Mouse (Mus musculus) heart, adult 18-20 months (tissue): ENCODE data around the gene Gins2. TPM values are rescaled to one million over a fixed set of nuclear protein-coding genes. Genes with fewer than 3 reads are reported as not detected.

Experiments used
- DNase-seq, 2 experiments: peaks; one replicate each; pipeline ENCODE4 v3.0.0; 2021 to 2022; ENCODE audit warnings: mixed read lengths in 1 of 2
- total RNA-seq, 2 experiments: library from RNA; stranded (reverse); gene quantifications; 2 replicates each; pipeline ENCODE4 v1.2.3; 2021

Gins2 gene
- total RNA-seq, 2 experiments from 2014 or later: 0.98 to 1.8 TPM

GRCm38 (mm10) chr8:120547562-120547961 is 41.5 kb downstream of the Gins2 start:
- no peak for DNase-seq

- no peak for DNase-seq
These were observed 44.9 kb downstream of the Gins2 start for GRCm38 (mm10) chr8:120544155-120544554.

GRCm38 (mm10) chr8:120543416-120544055 is 45.6 kb downstream of the Gins2 start:
- DNase-seq: peak; percentile 72 to 75

- no peak for DNase-seq
These were observed 46.1 kb downstream of the Gins2 start for GRCm38 (mm10) chr8:120542995-120543394.

GRCm38 (mm10) chr8:120539775-120540625 is 49.1 kb downstream of the Gins2 start:
- DNase-seq: no peak

- peak in 1 of 2 experiments; percentile 66 for DNase-seq
These were observed 49.7 kb downstream of the Gins2 start for GRCm38 (mm10) chr8:120539381-120539774.

GRCm38 (mm10) chr8:120538397-120539240 is 50.5 kb downstream of the Gins2 start:
- peak; percentile 74 to 82 for DNase-seq

GRCm38 (mm10) chr8:120537818-120538396 is 51.2 kb downstream of the Gins2 start:
- DNase-seq: peak; percentile 64 to 74

GRCm38 (mm10) chr8:120537207-120537817 is 51.8 kb downstream of the Gins2 start:
- peak; percentile 83 to 91 for DNase-seq

- DNase-seq: peak in 1 of 2 experiments; percentile 52
These were observed 52.5 kb downstream of the Gins2 start for GRCm38 (mm10) chr8:120536306-120537206.

- DNase-seq: peak; percentile 61 to 64
These were observed 53.4 kb downstream of the Gins2 start for GRCm38 (mm10) chr8:120535452-120536305.

- peak; percentile 89 for DNase-seq
These were observed 54.4 kb downstream of the Gins2 start for GRCm38 (mm10) chr8:120534504-120535368.

GRCm38 (mm10) chr8:120534080-120534479 is 55.0 kb downstream of the Gins2 start:
- DNase-seq: no peak

GRCm38 (mm10) chr8:120533380-120533779 is 55.7 kb downstream of the Gins2 start:
- no peak for DNase-seq

GRCm38 (mm10) chr8:120532517-120533215 is 56.4 kb downstream of the Gins2 start:
- no peak for DNase-seq

- peak; percentile 67 to 69 for DNase-seq
These were observed 57.2 kb downstream of the Gins2 start for GRCm38 (mm10) chr8:120531775-120532516.
